Mouse (Mus musculus) cortical plate, adult 2 months (tissue): Measurements from ENCODE around the gene Kctd18.

Experiments
- CTCF ChIP-seq: fragments of 200-500 bp; IDR thresholded peaks from 2 replicates; pipeline ENCODE4 v1.5.1; 2011; ENCODE audit warnings: mild to moderate bottlenecking, control low read depth, low read length; ENCODE audit not compliant: insufficient read depth; ENCODE audit errors: extremely low read depth
- POLR2A ChIP-seq: fragments of 200-500 bp; IDR thresholded peaks from 2 replicates; pipeline ENCODE4 v1.6.1; 2011; ENCODE audit warnings: mild to moderate bottlenecking, low read length, control low read depth; ENCODE audit not compliant: insufficient read depth; ENCODE audit errors: extremely low read depth

- TF ChIP-seq POLR2A (no peak), CTCF (no peak)
Measured at GRCm38 (mm10) chr1:58062131-58062530, 43.4 kb upstream of the Kctd18 start.
